Mouse (Mus musculus): ENCODE data around the gene Tshz2.

Tshz2 gene

GRCm38 (mm10) chr2:169873442-169873841 lies 240.6 kb downstream of the Tshz2 start:
- DNase-seq, result no peak

DNA sequence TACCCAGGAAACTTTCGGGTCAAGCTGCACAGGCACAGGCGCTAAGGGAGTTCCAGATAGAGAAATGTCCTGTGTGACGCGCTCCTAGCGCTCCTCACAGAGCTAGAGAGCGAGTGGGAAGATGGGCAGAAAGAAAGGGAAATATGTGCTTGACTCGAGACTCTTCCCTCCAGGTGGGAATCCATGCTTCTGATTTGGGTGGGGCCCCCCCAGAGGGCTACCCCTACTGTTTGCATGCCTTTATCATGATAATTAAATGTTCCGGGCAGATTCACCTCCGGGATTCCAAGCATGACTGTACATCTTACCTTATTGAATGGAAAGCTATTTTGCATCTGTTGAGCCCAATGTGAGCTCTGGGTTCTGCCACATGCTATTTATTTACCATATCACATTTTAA lies 255.1 kb downstream of the Tshz2 start:
- DNase-seq, result no peak

GRCm38 (mm10) chr2:169892441-169893038 lies 259.7 kb downstream of the Tshz2 start:
- DNase-seq, result no peak

GRCm38 (mm10) chr2:169902896-169903295 lies 270.1 kb downstream of the Tshz2 start:
- no peak for DNase-seq

- DNase-seq, result no peak
These were observed 273.6 kb downstream of the Tshz2 start for GRCm38 (mm10) chr2:169906396-169906795.

- no peak for DNase-seq
These were observed 275.2 kb downstream of the Tshz2 start for GRCm38 (mm10) chr2:169907979-169908378.

DNA sequence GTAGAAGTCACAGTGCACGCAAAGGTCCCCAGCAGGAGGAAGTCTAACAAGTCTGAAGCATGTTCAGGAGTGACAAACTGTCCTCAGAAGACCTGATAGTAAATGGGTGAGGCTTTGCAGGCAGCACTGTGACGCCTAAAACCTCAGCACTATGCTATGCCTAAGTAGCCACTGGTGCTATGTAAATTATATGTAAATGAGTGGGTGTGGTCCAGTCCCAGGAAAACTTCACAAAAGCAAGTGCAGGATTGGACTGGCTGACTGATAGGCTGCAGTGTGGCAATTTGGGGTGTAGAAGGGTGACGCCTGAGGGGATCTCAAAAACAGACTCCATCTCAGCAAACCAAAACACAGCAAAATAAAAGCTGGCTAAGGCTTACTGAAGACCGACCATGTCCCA lies 277.8 kb downstream of the Tshz2 start:
- no peak for DNase-seq

DNA sequence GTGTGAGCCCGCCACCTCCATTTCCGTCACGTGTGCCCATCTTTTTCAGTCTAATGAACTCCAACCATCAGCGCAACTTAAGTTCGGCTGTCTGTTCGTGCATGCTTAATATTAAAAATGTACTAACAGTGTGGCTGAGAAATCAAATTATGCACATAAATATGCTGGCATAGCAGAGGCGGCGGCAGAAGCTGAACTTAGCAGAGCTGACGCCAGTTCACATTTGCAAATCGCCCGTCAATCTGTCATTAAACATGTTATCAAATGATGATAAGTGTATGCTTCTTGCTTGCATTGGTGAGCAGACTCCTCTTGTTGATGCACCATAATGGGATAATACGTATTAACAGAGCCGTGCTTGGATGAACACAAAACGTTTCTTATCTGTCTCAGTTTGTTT lies 280.0 kb downstream of the Tshz2 start:
- no peak for DNase-seq

GRCm38 (mm10) chr2:169914903-169915302 lies 282.1 kb downstream of the Tshz2 start:
- peak; percentile 11 for DNase-seq

GRCm38 (mm10) chr2:169915326-169915725 lies 282.5 kb downstream of the Tshz2 start:
- DNase-seq, result no peak

- DNase-seq, result no peak
These were observed 286.4 kb downstream of the Tshz2 start for GRCm38 (mm10) chr2:169919111-169919695.

- no peak for DNase-seq
These were observed 291.5 kb downstream of the Tshz2 start for GRCm38 (mm10) chr2:169924177-169924810.

DNA sequence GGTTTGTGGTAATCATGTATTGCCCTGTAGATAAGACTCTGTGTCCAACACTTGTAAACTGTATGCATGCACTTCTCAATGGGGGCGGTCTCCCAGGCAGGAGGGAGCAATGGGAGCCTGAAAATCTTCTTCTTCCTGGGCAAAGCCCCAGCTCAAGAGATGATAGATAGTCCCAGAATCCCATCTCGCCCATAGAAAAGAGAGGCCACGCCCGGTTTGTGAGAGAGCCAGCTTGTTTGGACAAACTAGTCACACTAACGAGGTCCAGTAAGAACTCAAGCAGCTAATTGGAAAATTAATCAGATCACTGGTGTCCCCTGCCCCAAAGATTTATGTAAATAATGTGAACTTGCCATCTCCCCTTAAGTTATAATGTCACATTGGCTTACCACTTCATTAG lies 292.7 kb downstream of the Tshz2 start:
- no peak for DNase-seq

GRCm38 (mm10) chr2:169926016-169926415 lies 293.2 kb downstream of the Tshz2 start:
- DNase-seq, result no peak

GRCm38 (mm10) chr2:169927401-169927800 lies 294.6 kb downstream of the Tshz2 start:
- DNase-seq, result no peak

DNA sequence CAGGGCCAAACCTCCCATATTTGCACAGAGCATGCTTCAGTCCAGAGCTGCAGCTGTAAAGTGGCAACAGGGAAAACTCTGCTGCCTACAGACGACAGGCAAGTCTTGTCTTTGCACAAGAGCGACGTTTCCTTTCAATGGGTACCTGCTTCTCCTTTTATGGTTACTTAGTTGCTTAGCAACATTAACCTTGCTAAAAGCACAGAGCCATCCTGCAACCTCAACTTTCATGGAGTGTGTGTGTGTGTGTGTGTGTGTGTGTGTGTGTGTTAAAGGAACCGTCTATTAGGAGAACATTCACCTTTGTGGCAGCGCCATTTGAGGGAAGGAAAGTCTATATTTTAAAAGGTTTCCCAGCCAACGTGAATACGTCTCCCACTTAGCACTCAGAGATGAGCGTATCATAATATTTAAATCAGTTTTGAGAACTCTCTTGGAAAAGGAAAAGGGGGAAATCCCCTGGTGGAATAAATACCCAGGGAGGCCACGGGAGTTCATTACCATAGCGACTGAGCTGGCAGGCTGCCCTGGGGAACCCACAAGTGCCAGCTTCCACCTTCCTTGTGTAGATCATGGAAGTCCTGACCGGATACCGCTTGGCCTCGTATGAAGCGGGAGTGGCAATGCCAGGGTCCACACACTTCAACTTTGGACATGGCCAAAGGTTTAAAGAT lies 295.8 kb downstream of the Tshz2 start:
- DNase-seq, result no peak

DNA sequence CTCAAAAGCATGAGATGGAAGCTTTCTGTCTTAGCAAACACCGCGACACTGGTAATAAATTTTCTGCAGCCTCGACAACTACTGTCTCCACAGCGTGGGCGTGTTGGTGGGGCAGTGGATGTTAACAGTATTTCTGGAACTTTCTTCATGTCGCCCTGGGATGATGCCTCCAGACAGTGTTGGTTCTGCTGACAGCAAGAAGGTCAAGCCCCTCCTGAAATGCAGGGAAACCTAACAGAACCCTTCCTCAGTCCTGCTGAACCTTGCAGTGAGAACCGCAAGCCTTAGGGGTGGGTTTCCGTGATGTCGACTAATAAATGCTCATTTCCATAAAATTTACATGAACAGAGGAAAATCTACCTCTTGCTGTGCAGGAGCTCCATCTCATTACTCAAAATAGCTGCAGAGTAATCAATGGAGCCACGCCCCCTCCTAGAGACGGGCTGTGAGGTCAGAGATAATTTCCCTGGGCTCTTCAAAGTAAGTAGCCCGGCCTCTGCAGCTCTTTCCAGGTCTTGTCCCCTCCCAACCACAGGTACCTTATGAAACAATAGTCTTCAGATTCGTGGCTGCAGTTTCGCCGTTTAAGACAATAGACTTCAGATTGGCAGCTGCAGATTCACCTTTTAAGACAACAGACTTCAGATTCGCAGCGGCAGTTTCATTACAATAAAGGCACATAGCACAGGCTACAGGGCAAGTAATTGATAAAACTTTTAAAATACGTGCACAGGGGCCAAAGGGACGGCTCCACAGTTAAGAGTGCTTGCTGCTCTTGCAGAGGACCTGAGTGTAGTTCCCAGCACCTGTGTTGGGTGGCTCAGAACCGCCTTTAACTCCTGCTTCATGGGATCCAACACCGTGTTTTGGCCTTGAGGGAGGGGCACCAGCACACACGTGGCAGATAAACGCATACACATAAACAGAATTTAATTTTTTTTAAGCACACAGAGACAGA lies 297.0 kb downstream of the Tshz2 start:
- DNase-seq, result peak; percentile 40

DNA sequence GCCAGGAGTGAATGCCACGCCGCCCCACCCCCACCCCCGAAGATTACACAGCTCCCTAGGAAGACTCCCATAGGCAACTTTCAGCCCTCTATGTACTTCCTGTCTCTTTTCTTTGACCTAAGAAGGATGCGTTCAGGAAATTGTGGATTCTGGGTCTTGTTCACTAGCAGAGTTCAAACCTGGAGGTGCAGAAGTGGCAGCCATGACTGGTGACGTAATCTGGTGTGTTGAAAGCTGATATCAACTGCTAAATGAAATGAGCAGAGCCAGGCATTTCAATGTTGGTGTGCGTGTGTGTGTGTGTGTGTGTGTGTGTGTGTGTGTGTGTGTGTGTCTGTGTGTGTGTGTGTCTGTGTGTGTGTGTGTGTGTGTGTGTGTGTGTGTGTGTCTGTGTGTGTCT lies 302.8 kb downstream of the Tshz2 start:
- DNase-seq, result no peak

- no peak for DNase-seq
These were observed 307.7 kb downstream of the Tshz2 start for GRCm38 (mm10) chr2:169940297-169941142.

DNA sequence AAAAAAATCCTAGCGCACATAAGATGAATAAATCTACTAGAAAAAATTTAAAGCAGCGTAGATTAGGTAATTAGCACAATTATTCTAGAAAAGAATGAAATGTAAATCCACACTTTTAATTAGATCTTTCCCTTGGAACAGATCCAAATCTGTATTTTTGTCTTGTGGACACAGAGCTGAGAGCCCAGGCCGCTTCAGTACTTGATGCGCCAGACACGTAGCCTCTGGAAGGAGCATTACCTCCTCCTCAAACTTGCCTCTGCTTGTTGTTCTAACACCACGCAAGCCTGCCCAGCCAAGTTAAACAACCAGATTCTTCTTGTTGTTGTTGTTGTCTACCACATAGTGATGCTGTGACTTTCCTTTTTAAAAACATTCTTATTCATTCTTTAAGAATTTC lies 310.9 kb downstream of the Tshz2 start:
- DNase-seq, result no peak

- DNase-seq, result no peak
These were observed 315.3 kb downstream of the Tshz2 start for GRCm38 (mm10) chr2:169948139-169948538.

- DNase-seq, result no peak
These were observed 318.2 kb downstream of the Tshz2 start for GRCm38 (mm10) chr2:169951041-169951440.

Data from thymus, postnatal 14 days (tissue).